Mouse (Mus musculus) retina, embryonic 14.5 days (tissue): ENCODE results near the gene Ralgapa2.

Experiments used
- DNase-seq: peaks from one replicate; pipeline ENCODE4 v3.0.0-alpha.2; 2015; ENCODE audit warnings: low spot score

Ralgapa2 gene

DNA sequence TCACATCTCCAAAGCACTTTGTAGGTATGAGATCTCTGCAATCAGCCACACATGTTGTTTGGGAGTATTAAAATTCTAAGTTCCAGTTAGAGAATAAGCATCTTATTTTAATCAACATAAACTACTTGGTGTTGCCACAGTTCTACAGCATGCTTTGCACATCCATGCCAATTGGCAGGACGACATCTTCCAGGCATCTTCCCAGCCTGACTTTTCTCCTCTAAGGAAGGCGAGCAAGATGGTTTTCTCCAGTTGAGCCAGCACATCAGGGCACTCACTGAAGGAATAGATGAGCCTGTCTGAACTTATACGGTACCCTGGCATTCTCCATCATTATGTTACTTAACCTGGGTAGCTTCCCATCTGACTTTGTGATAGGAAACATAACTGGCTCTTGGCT is 83.4 kb downstream of the Ralgapa2 start:
- DNase-seq = no peak

DNA sequence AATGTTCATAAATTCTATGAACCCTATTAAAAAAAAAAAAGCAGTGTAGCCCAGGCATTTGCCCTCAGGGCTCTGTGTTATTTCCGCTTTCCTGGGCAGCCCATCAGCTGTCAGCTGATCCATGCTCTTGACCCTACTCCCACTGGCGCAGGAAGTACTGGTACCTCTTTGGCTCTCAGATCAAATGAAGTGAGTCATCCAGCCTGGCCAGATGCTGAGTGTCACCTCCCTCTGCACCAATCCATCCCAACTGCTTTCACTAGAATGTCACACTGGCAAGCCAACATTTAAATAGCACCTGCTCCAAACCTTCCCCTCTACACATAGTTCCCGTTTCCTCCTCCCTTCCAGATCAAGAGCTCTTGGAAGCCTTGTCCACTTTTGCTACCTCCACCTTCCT is 84.8 kb downstream of the Ralgapa2 start:
- no peak for DNase-seq

DNA sequence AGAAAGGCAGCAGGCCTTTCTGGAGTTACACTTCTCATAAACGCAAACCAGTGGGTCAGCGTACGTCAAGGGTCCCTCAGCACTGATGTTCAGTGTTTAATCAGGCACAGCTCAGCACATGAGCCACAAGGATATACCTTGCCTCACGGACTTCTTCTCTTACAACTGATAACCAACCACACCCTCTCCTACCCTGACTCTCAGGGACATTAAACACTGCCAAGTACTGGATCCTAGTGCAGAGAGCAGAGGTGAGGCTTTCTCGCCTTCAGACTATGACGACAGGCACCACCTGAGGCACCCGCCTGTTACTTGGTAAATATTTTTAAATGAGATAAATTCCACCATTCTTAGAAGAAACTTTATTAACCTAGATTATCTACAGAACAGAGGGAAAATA is 85.8 kb downstream of the Ralgapa2 start:
- no peak for DNase-seq

DNA sequence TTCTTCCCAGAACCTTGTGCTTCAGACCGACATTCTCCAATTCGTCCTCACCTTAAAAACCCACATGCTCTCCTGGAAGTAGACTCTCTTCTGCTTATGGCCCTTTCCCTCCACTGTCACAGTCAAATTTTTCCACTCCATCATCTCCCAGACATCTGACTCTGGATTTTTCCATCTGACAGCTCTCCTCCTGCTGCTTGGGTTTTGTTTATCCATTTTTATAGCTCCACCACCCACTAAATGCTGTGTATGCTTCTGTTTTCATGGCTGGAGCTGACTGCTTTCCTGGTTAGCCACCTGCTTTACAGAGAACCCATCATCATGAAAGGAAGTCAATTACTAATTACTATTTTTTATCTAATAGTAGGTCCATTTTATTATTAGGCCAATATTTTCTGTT is 86.9 kb downstream of the Ralgapa2 start:
- no peak for DNase-seq

DNA sequence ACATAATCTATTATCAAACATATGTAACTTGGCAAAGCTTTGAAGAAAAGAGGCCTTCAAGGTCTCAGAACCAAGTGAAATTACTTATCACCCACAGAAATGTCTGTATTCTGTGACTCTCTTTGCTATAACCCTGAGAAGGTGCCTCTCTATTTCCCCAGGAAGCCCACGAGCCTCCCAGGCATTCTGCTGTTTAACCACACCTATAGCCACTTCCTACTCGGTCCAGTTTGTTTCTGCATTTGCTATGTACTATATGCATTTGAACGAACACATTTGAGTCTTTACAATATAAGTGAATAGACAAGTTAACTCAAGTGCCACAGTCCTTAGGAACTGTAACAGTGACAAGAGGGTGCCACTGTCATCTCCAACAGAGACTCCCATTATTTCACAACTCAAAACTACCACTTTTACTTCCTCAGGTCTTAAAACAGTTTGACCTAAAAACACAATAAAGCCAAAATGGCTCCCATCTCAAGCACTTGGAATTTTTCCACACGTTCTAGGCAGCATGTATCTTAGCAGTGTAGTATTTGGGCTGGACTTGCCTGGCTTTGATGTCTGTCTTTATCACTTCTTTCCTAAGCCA is 88.3 kb downstream of the Ralgapa2 start:
- no peak for DNase-seq

DNA sequence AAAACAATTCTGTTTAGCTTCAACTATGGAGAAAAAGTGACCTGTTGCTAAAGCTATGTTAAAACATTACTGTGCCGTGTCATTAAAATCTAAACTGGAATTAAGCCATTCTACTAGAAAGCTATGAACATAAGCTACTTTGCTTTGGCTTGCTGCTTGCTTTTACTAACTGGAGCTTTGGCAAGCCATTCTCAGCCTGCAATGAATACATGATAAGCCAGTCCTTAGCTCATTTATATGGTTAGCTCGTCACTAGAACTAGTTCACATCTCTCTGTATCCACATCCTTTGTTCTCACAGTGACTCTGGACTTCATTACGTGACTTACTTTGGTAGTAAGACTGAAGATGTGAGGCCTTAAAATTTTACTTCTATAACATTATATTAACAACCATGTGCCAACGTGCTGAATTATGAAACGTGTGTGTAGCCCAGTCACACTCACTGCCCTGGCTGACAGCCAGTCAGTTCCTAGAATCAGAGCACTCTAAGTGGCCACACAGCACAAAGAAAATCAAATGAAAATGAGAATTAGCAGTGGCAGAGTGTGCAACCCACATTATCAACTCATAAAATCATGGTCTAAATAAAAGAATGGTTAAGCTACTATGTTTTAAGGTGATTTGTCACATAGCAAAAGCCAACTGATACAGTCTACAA is 89.0 kb downstream of the Ralgapa2 start:
- DNase-seq = no peak

DNA sequence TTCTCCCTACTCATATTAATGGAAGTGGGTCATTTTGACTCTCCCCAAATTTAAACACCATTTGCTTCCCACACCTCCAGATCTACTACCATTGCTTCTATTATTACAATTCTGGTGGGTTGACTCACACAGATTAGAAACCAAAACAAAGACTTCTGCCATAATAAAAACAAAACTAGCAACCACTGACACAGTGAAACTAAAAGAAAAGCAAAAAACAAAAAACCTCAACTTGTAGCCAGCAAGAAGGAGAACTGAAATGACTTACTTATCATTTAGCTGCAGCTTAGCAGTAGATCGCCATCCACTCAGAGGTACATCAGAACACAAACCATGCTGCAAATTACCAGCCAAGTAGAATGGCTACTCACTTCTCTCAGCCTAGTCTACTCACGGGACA is 95.9 kb downstream of the Ralgapa2 start:
- no peak for DNase-seq

DNA sequence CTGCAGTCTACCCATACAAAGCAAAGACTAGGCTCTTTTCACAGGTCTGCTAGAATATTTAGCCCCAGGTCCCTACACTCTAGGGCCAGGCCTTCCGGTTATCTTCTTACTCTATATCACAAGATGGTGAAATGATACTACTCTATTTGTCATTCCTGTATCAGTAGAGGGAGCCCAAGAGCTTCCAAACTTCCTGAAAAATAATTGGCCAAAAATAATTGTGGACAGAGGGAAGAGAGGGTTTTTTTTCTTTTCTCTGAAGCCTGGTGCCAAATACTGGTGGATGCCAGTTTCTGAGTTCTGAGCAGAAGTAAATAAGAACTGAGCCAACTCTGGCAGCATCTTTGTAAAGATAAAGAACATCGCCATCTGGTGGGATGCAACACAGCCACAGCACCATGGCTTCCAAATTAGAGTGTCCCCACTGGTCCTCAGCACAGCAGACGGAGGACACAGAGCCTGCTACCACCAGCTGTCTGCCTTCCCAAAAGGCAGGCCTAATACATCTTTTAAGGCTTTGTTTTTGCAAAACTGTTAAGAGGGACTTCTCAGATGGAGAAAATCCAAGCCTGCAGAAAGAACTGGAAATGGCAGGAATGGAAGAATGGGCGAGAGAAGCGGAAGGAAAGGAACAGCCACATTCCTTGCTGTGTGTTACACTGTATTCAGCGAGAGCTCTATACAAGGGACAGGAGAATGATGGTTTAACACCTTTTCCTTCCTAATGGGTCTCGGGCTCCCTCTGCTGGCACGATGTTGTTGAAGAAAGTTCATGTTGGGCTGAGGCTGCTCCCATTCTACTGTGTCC is 97.5 kb downstream of the Ralgapa2 start:
- peak; percentile 83 for DNase-seq

DNA sequence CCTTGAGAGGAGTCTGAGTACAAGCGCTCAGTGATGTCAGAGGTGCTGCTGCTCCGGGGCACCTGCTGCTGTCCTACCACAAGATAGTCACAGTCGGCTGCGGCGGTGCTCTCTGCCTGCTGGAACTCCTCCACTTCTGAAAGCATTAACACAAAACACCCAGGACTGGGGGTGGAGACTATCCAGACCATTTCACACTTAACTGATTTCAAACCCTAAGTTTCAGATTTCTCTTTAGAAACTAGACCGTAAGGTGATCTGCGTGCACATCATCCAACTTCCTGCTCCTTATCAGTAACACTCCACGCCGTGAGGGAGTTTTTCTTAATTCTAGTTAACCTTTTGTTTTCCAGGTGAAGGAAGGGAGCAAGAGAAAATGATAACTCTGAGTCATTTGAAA is 99.4 kb downstream of the Ralgapa2 start:
- no peak for DNase-seq

DNA sequence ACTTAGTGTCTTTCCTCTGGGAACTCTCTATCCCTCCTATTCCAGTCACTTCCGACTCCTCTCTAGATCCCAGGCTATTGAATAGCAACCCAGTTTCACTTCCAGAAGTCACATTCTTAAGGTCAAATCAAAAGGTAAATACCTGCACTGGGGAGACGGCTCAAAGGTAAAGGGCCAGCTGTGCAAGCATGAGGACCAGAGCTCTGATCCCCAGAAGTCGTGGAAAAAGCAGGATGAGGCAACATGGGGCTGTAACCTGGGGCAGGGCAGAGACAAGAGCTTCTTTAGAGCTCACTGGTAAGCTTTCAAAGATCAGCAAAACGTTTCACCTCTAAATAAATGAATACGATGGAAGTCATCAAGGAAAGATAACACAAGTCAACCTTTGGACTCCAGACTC is 100.2 kb downstream of the Ralgapa2 start:
- DNase-seq = no peak

DNA sequence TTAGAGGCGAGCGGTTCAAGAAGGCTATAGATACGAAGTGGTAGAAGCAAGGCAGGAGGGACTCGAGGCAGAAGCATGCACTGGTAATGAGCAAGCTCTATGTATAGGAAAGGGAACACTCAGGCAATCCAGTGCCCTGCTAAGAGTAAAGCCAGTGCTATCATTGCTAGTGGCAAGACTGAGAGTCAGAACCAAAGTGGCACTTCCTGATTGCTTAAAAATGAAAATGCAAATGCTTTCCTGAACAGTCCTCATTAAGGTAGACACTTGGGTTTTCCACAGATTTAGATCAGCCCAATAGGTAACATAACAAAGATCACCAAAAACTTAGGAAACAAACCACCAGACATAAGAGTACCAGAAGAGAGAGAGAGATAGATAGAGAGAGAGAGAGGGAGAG is 105.1 kb downstream of the Ralgapa2 start:
- DNase-seq = no peak

DNA sequence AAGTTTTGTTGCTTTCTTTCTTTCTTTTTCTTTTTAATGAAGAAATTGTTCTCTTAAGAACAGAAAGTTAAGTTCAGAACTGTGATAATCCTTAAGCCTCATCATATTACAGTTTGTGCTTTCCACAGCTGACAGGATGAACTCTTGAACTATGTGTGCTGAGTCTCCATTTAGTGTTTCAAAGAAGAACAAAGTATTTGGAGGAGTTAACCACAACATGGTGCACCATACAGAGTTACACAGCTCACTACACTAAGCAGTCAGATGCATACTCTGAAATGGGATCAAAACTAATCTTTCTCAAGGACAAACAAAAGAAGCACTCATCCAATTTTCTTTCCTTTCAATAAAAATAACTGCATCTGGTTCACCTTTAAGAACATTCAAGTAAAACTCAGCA is 110.6 kb downstream of the Ralgapa2 start:
- no peak for DNase-seq

DNA sequence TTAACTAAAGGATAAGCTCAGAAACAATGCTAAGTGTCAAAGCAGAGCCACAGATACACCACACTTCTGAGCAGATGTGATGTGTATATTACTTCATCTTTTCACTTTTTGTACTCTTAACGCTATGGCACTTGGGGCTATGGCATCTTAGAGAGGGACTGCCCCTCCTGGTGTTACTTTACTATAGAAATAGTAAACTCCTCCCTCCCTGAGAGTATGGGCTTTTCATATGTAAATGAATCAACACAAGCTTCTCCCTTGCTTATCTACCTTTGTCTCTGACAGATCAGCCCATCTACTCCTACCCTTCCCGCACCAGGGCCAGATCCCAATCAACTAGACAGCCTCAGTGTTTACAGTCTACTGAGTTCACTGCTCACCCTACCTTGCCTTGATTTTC is 111.4 kb downstream of the Ralgapa2 start:
- no peak for DNase-seq

DNA sequence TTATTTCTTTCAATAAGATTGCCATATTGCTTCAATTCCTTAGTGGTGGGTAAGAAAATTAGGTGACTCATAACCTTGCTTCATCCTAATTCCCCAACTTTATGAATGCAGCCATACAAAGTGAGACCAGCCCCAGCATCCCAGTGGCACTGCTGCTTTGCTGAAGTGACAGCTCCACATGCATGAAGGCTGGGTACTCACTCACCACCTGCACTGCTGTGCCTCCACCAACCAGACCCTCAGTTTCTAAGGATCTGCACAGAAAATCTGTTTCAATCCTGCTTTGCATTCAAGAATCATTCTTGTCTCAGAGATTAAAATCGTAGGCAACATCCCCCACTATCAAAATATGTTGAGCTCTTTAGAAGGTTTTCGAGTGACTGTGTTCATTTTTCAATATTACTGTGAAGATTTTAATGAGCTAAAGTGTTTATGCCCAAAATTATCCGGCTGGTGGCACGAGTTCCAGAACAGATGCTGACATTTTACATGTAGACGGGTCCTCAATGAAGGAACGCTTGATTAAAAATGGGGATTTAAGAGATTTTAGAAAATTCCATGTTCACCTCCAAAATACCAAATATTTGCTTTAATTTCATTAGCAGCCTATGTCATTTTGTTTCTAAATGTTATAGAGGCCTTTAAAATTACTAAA is 113.8 kb downstream of the Ralgapa2 start:
- no peak for DNase-seq

DNA sequence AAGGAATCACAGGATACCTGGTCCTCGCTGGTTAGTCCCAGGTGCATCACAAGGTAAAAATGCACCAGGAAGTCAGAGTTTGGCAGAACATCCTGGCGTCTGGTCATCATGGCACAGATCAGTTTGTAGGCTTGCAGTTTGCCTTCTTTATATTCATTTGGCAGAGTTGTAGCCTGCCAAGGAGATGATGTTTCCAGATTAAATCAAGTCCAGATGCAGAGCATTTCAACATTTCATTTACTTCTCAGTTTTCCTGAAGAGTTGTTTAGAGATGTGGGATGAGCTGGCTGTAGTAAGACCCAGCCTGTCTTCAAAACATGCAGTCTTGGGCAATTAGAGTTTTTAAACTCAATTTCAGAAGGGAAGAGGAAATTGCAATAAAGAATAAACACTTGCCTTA is 124.9 kb downstream of the Ralgapa2 start:
- DNase-seq = no peak

DNA sequence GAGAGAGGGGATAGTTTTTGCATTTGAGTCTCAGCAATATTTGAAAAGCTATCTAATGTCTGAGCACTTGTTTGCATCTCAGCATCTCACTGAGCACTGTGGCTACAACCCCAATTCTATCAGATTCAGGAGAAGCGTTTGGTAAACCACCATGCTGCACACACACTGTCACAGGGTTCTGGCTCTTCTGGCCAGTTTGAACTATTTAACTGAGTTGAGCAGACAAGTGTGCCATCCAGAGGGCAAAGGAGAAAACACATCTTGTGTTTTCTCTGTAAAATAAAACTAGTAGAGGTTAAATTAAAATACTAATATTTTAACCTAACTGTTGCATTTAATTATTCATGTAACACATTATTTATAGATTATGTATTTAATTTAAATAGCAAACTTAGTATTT is 127.6 kb downstream of the Ralgapa2 start:
- DNase-seq = peak; percentile 66

DNA sequence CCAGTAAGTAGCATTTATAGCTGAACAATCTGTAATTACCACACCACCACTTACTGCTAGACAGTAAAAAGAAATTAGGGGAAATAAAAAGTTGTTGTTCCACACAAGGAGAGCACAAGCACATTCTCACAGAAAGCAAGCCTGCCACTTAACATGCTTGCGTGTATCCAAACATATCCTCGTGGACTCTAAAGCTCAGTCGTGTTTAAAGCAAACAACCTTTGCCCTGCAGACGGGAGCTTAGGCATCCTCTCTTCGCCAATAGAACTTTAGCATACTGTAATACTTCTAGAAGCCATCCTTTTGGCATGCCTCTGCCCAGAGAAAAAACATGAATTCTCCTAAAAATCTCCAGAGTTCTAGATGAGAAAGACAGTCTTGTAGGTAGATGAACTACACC is 135.9 kb downstream of the Ralgapa2 start:
- DNase-seq = no peak

DNA sequence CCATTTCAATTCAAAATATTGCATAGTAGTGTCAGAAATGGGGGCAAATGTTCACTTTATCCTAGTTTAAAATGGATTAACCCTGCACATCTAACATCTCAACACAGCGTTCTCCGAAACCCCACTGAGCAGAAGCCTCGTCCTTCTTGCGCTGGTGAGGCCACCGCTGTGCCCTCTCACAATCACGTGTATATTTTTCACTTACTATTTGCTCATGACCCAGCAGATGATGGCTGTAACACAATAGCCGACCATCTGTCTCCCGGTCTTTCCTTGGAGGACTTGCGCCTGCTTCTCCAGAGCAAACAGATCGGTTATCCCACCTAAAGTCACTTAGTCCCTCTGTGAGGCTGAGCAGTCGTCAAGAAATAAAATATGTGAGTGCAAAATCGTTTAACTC is 146.0 kb downstream of the Ralgapa2 start:
- peak; percentile 42 for DNase-seq

DNA sequence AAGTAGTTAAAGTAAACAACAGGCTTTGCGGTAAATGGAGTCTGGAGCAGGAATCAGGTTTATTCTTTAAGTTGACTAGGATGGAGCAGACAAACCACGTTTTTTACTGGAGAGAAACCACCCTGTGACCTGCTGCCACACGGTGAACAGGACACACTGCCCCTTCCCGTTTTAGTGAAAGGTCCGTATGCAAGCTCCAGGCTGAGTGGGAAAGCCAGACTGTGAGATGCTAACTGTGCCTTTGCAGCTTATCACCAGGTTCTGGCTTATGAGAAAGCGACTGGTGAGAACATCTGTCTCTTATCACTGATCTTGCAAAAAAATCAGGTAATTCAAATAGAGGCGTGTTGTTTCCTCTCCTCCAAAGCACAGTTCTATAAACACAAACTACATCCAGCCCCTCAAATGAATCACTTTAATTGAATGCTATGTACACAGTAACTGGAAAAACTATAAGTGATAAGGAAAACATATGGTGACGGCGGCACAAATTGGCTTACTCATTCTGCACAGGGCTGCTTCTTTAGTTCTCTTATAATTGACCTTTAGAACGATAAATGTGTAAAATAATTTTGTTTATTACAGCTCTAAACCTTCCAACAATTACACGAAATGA is 146.7 kb downstream of the Ralgapa2 start:
- no peak for DNase-seq

DNA sequence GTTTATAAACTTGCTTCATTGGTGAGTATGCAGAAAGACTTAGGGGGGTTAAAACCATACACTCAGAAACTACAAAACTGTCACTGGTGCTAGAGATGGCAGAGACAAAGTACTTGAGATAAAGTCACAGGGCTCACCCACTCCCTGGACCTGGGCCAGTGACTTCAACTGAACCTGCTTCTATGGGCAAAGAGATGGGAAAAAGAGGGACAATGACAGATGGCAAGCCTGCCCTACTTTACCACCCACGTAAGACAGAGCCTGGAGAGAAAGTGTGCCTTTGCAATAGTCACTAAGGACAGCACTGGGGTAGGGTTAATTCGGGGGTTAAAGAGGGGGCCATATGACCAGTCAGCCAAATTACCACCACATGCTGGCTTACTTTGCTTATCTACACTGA is 148.7 kb downstream of the Ralgapa2 start:
- DNase-seq = no peak

DNA sequence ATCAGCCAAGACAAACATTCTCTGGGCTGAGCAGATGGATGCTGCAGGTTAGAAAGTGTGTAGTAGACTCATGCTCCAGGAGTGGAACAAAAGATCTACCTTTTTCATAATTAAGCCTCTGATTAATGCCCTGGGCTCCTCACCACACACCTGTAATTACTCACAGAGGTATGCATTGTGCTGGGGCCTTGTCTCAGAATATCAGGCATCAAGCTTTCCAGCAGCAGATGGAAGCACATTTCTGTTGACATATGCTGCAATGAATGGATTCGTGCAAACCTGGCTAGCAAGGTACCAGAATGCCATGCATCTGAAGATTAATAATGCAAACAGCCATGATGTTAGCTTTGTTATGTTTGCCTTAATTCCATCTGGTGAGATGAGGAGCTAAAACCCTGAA is 149.2 kb downstream of the Ralgapa2 start:
- DNase-seq = no peak

DNA sequence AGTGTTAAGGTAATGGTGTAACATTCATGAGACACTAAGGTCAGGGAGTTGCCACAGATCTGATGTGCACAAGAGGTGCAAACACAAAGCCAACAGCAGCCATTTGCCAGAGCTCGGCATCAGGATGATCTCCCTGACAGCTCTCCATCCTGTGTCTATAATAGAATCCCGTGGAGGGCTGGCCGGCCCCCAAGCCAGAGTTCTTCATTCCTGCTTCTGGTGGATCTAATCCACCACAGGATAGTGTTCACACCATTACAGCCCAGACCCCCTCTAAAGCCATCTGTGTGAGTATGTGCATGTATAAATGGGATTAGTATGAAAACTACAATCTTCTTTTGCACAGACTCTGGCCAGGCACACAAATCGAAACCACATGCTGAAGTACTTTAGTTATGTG is 150.2 kb downstream of the Ralgapa2 start:
- no peak for DNase-seq

DNA sequence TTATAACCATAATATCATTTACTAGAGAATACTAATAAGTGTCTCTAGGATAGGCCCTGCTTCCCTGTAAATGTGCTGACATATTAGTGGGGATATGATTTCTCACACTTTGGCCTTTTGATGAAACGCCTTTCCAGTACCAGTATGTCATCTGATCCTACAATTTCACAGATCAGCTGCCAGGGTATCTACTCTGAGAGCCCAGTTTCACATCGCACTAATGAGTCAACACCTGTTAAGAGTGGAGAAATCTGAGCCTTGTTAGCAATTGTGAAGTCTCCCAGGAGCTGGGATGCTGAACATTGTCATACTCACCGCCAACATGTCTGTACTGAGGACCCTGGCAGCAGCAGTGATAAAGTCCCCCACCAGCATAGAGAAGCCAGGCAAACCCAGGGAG is 151.1 kb downstream of the Ralgapa2 start:
- no peak for DNase-seq
